Mouse (Mus musculus) forebrain, embryonic 11.5 days (tissue): ENCODE measurements around the gene Furin. TPM values are rescaled to one million over a fixed set of nuclear protein-coding genes. Genes with fewer than 3 reads are reported as not detected.
"Not testable (repeated sequence)": the region's sequence is repeated elsewhere in the genome, so short reads cannot be mapped to it uniquely, and the experiment has no call there.

Experiments used
- ATAC-seq: fragments of 200-750 bp; cut with Nextera tagmentation; replicated peaks from 2 replicates; pipeline ENCODE4 v1.8.0; 2017; ENCODE audit warnings: moderate TSS enrichment; ENCODE audit not compliant: low FRiP score
- DNase-seq: peaks from one replicate; pipeline ENCODE4 v3.0.0-alpha.2; 2017; ENCODE audit warnings: low spot score
- H3K27ac ChIP-seq: fragments of 300-500 bp; sonication (generic); 2 replicates; pipeline ENCODE4 v1.5.1; 2014; ENCODE audit warnings: low read depth, low read length
- H3K27me3 ChIP-seq: fragments of 300-500 bp; sonication (generic); 2 replicates; pipeline ENCODE4 v1.6.1; 2014; ENCODE audit warnings: mild to moderate bottlenecking, low read length, mixed read lengths; ENCODE audit not compliant: control insufficient read depth, insufficient read depth
- H3K36me3 ChIP-seq: fragments of 300-500 bp; sonication (generic); 2 replicates; pipeline ENCODE4 v1.6.1; 2014; ENCODE audit warnings: mild to moderate bottlenecking, low read length, moderate library complexity, mixed read lengths; ENCODE audit not compliant: control insufficient read depth, insufficient read depth
- H3K4me1 ChIP-seq: fragments of 300-500 bp; sonication (generic); replicated peaks from 2 replicates; pipeline ENCODE4 v1.6.1; 2014; ENCODE audit warnings: low read length, mixed read lengths; ENCODE audit not compliant: control insufficient read depth, insufficient read depth
- H3K4me2 ChIP-seq: fragments of 300-500 bp; sonication (generic); 2 replicates; pipeline ENCODE4 v1.6.1; 2014; ENCODE audit warnings: low read depth, mild to moderate bottlenecking, low read length, moderate library complexity, mixed read lengths; ENCODE audit not compliant: severe bottlenecking
- H3K4me3 ChIP-seq: fragments of 300-500 bp; sonication (generic); 2 replicates; pipeline ENCODE4 v1.5.1; 2014; ENCODE audit warnings: low read depth, low read length
- H3K9ac ChIP-seq: fragments of 300-500 bp; sonication (generic); 2 replicates; pipeline ENCODE4 v1.6.1; 2014; ENCODE audit warnings: low read length
- H3K9me3 ChIP-seq: fragments of 300-500 bp; sonication (generic); 2 replicates; pipeline ENCODE4 v1.6.1; 2016; ENCODE audit warnings: low read length, mixed read lengths; ENCODE audit not compliant: control insufficient read depth
- WGBS: fragments of 180-500 bp; shearing (Covaris S2); extraction: QIAGEN DNeasy Blood & Tissue Kit; methylation state at CpG from one replicate; pipeline ENCODE4 v1.1.7; 2014; 5-methylcytosine and 5-hydroxymethylcytosine counted together
- polyA plus RNA-seq: library from polyadenylated mRNA; unstranded; fragments of >200 nt; fragmentation: Nextera tagmentation; extraction: Ambion mirVana; gene quantifications from 2 replicates; pipeline ENCODE4 v1.2.1, GENCODE M21; 2014

Furin gene
- polyA plus RNA-seq, 1 experiment from 2014 or later, result 6.0 TPM

DNA sequence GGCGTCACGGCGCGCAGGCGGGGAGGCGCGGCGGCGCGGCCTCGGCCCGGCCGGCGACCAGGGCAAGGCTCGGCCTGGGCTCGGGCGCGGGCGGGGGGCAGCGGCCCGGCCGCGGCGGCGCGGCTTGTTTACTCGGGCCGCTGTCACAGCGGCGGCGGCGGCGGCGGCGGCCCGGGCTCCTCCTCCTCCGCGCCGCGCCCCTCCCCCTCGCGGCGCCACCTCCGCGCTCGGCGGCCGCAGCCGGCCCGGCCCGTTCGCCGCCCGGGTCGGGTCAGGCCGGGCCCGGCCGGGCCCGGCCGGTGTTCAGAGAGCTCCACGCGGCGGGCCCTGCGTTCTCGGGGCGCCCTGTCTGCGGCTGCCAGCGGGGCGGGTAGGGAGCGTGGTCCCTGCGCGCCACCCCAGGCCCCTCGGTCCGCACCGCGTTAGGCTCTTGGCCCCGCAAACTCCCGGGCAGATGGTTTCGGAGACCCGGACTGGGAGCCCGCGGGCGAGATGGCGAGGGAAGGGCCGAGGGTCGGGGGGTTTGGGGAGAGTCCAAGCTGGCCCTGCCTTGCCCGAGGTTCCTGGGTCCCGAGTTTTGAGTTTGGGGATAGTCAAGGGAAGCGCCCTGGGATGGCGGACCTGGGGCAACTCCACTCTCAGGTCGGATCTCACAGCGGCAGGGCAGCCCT lies 2.5 kb downstream of the Furin start:
- peak overlapping the region; percentile 89 for H3K4me3 ChIP-seq
- ATAC-seq, result peak; percentile 64
- peak overlapping the region; percentile 89 for H3K9ac ChIP-seq
- peak; percentile 84 for DNase-seq
- H3K4me1 ChIP-seq, result peaks cover 14% of the 10 kb centered on the region
- peaks cover 5% of the 10 kb centered on the region for H3K27me3 ChIP-seq
- H3K4me2 ChIP-seq, result peak overlapping the region; percentile 98
- H3K9me3 ChIP-seq, result no peaks in the 10 kb centered on the region
- under 1% methylated on average over 49 of the region's 92 CpGs for WGBS
- no peaks in the 10 kb centered on the region for H3K36me3 ChIP-seq
- peak overlapping the region; percentile 31; the same call in 1 of the 2 replicates for H3K27ac ChIP-seq

DNA sequence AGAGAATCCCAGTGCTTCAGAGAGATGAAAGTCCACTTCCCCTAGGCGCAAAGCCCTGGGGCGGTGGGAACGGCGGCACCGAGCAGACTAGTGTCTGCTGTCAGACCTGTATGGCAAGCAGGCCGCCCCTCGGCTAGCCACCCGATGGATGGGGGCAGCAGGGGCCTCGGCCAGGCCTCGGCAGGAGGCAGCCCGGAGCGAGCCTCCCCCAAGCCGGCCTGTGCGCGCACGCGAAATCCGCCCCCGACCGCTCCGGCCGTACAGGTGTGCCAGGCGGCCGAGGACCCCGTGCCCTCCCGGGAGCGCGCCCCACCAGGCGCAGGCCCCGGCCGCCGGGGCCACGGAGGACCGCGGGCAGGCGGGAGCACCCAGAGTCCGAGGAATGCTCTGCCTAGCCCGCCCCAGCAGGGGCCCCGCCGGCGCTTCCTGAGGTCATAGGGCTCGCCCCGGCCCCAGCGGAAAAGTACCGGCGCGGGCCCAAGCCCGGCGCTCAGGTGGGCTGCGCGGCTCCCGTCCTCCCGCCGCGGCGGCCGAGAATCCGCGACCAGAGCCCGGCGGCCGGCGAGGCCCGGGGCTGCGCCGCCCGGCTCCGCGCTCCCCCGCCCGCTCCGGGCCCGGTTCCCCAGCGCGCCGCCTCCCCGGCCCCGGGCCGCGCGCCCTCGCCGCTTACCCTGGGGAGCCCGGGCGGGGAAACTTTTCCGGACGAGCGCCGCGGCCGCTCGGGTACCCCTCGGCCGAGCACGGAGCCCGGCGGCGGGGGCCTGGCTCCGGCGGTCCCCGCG lies 3.2 kb downstream of the Furin start:
- Histone ChIP-seq H3K9me3 (no peaks in the 10 kb centered on the region), H3K4me3 (peak overlapping the region; percentile 89), H3K9ac (peak overlapping the region; percentile 89), H3K36me3 (no peaks in the 10 kb centered on the region), H3K27me3 (peaks cover 5% of the 10 kb centered on the region), H3K4me1 (peaks cover 14% of the 10 kb centered on the region), H3K4me2 (peak overlapping the region; percentile 98), H3K27ac (peak overlapping the region; percentile 18; the same call in 1 of the 2 replicates)
- peak; percentile 79 for DNase-seq
- ATAC-seq, result peak; percentile 56
- under 1% methylated on average over 86 of the region's 102 CpGs for WGBS

DNA sequence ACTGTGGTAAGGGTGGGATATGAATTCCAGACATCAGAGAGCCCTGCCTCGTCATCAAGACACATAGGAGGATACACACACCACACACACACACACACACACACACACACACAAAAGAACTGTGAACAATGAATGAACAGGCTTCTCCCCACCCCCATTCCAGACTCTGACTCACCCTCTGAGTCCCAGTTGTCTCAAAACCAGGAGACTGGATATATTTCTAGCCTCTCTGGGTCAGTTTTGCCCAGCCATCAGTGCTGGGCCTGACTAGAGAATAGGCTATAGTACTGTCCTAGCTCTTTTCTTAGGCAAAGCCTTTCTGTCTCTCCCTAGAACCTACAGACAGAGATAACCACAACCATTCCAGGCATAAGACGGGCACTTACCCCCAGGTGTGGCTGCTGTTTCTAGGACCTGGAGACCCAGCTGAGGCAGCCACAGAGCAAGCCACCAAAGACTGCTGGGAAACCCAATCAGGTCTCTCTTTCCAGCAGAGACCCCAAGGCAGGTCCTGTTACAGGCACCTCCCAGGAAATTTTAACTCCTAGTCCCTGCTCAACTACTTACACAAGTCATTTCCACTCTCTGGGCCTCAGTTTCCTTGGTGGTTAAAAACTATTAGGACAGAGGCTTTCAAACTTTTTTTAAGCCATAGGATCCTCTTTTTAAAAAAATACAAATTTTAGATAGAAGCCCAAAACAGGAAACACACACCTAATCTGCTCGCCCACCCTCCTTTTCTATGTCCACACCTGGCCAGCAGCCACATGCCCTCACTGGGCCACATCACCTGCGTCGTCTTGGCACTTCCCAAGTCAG lies 4.0 kb downstream of the Furin start:
- Histone ChIP-seq H3K27me3 (peaks cover 5% of the 10 kb centered on the region), H3K4me1 (peaks cover 14% of the 10 kb centered on the region), H3K9me3 (no peaks in the 10 kb centered on the region), H3K4me3 (peak overlapping the region; percentile 89), H3K36me3 (no peaks in the 10 kb centered on the region; the same call in 1 of the 2 replicates), H3K9ac (peak overlapping the region; percentile 89), H3K4me2 (peak overlapping the region; percentile 98), H3K27ac (no peak overlapping the region; the same call in 1 of the 2 replicates)
- ATAC-seq (no peak), DNase-seq (no peak)
- WGBS, result 18% methylated on average over 5 of the region's 5 CpGs

DNA sequence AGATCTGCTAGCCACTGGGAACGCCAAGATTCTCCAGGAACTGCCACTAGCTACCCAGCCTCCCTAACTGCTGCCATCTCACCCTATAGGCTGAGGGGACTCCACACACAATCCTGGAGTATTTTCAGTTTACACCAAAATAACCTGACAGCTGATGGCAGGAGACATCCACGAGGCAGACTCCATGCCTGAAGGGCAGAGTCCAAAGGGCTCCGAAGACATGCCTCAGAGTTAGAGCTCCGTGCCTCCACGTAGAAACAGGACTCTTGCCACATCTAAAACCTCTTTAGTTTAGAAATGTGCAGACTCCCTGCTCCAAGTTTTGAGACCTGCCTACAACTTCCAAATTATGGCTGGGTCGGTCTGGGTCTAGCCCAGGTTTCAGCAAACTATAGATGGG lies 4.7 kb downstream of the Furin start:
- H3K4me3 ChIP-seq, result no peak overlapping the region
- no peaks in the 10 kb centered on the region; the same call in 1 of the 2 replicates for H3K36me3 ChIP-seq
- H3K4me2 ChIP-seq, result no peak overlapping the region
- no peaks in the 10 kb centered on the region for H3K9me3 ChIP-seq
- no peak for ATAC-seq
- H3K4me1 ChIP-seq, result peaks cover 14% of the 10 kb centered on the region
- DNase-seq, result no peak
- WGBS, result 78% methylated on average over 6 of the region's 6 CpGs
- no peak overlapping the region for H3K27ac ChIP-seq
- peak overlapping the region; percentile 12; the same call in 1 of the 2 replicates for H3K9ac ChIP-seq
- peaks cover 5% of the 10 kb centered on the region for H3K27me3 ChIP-seq

DNA sequence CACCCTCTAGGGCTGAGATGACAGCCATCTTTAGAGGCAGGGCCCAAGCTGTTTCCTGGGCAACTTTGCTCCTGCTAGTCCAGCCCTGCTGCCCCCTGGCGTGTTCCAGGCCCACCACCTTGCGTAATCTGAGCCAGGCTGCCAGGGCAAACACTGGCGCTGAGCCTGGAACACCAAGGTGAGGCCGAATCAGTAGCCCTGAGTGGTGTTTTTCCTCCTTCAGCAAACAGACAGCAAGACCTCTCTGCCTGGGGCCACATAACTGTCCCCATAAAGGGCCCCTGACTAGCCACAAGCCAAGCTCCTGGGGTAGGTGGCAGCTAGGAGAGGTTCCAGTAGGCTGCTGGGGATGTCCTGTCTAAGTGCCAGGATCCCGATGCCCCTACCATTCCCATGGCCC lies 5.1 kb downstream of the Furin start:
- H3K27ac ChIP-seq, result no peak overlapping the region
- ATAC-seq (no peak), DNase-seq (no peak)
- no peak overlapping the region for H3K4me3 ChIP-seq
- no peak overlapping the region; the same call in 1 of the 2 replicates for H3K9ac ChIP-seq
- WGBS, result 56% methylated on average over 5 of the region's 5 CpGs
- H3K36me3 ChIP-seq, result no peaks in the 10 kb centered on the region; the same call in 1 of the 2 replicates
- no peak overlapping the region for H3K4me2 ChIP-seq
- H3K4me1 ChIP-seq, result peaks cover 14% of the 10 kb centered on the region
- H3K9me3 ChIP-seq, result no peaks in the 10 kb centered on the region
- H3K27me3 ChIP-seq, result peaks cover 5% of the 10 kb centered on the region

DNA sequence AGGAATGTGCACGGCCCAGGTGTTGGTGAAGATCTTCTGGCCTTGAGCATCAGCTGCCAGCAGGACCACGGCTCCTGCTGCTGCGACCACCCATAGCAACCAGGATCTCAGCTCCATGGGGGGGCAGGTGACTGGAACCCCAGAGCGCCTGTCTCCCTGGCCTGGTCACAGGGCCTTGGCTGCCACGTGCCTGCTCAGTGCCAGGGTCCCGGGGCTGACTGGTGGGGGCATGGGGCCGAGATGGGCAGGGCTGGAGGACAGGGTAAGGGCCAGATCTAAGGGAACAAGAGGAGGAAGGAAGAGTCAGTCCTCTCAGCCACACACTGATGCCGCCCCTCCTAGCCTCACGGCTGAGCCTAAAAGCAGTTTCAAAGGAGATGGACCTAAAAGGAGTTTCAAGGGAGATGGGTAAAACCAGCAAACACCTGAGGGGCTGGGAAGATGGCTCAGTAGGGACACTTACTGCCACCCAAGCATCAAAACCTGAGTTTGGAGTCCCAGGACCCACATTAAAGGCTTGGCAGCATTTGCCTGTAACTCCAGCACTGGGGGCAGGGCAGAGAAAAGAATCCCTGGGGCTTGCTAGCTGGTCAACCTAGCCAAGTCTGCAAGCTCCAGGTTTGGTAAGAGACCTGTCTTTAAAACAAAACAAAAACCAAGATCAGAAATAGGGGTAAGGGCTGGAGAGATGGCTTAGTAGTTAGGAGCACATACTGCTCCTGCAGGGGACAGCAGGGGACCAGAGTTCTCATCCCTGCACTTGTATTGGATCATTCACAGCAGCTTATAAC lies 6.4 kb downstream of the Furin start:
- no peaks in the 10 kb centered on the region for H3K9me3 ChIP-seq
- H3K27me3 ChIP-seq, result peaks cover 5% of the 10 kb centered on the region
- no peak for ATAC-seq
- 73% methylated on average over 9 of the region's 9 CpGs for WGBS
- H3K4me1 ChIP-seq, result peaks cover 14% of the 10 kb centered on the region
- H3K4me2 ChIP-seq, result no peak overlapping the region
- no peak overlapping the region for H3K9ac ChIP-seq
- H3K27ac ChIP-seq, result no peak overlapping the region
- no peak for DNase-seq
- no peaks in the 10 kb centered on the region; the same call in 1 of the 2 replicates for H3K36me3 ChIP-seq
- no peak overlapping the region for H3K4me3 ChIP-seq

DNA sequence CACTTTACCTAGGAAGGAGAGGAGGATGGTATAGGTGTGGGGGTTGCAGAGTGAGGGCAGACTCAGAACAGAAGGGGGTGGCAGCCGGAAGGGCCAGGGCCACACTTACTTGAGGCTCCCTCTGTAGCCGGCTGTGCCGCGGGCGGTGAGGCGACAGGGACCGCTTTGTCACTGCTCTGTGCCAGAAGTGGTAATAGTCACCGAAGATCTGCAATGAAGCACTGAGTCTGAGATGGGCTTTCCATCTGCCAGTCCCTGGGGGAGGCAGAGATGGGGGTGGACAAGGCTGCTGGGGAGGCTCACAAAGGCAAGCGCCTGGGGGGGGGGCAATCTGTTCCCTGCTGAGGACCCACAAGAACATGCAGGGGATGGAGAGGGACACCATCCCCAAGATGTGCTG lies 7.2 kb downstream of the Furin start:
- Histone ChIP-seq H3K4me3 (no peak overlapping the region), H3K27me3 (no peaks in the 10 kb centered on the region), H3K9me3 (no peaks in the 10 kb centered on the region), H3K9ac (no peak overlapping the region), H3K36me3 (no peaks in the 10 kb centered on the region; the same call in 1 of the 2 replicates), H3K4me2 (no peak overlapping the region), H3K4me1 (peaks cover 14% of the 10 kb centered on the region), H3K27ac (no peak overlapping the region)
- WGBS, result 87% methylated on average over 9 of the region's 9 CpGs
- DNase-seq, result no peak
- ATAC-seq, result no peak

DNA sequence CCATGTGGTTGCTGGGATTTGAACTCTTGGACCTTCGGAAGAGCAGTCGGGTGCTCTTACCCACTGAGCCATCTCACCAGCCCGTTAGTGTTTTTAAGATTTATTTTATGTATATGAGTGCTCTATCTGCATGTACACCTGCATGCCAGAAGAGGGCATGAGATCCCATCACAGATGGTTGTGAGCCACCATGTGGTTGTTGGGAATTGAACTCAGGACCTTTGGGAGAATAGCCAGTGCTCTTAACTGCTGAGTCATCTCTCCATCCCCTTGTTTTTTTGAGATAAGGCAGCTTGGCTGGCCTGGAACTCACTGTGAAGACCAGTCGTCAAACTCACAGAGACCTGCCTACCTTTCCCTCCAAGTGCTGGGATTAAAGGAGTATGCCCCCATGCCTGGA lies 8.8 kb downstream of the Furin start:
- H3K4me2 ChIP-seq, DNase-seq, H3K4me3 ChIP-seq, H3K9me3 ChIP-seq, ATAC-seq, H3K36me3 ChIP-seq, H3K9ac ChIP-seq, H3K27me3 ChIP-seq, H3K27ac ChIP-seq: not testable (repeated sequence)
- 95% methylated on average over 4 of the region's 4 CpGs for WGBS
- H3K4me1 ChIP-seq, result peaks cover 11% of the 10 kb centered on the region
